Mouse (Mus musculus) intestine, embryonic 14.5 days (tissue): Measurements from ENCODE around the gene Prickle1. TPM values are rescaled to one million over a fixed set of nuclear protein-coding genes. Genes with fewer than 3 reads are reported as not detected.

Experiments
- ATAC-seq: fragments of 200-750 bp; cut with Nextera tagmentation; replicated peaks from 2 replicates; pipeline ENCODE4 v1.8.0; 2017; ENCODE audit warnings: low read depth, moderate number of reproducible peaks, moderate TSS enrichment, moderate library complexity; ENCODE audit not compliant: low FRiP score, low TSS enrichment
- DNase-seq: peaks from one replicate; pipeline ENCODE4 v3.0.0-alpha.2; 2018; ENCODE audit warnings: low spot score
- H3K27ac ChIP-seq: fragments of 300-500 bp; sonication (generic); 2 replicates; pipeline ENCODE4 v1.5.1; 2014; ENCODE audit warnings: low read depth, mild to moderate bottlenecking, control low read depth
- H3K27me3 ChIP-seq: fragments of 300-500 bp; sonication (generic); replicated peaks from 2 replicates; pipeline ENCODE4 v1.6.1; 2014; ENCODE audit warnings: low read length, control low read depth; ENCODE audit not compliant: control insufficient read depth, insufficient read depth
- H3K36me3 ChIP-seq: fragments of 300-500 bp; sonication (generic); 2 replicates; pipeline ENCODE4 v1.6.1; 2014; ENCODE audit warnings: low read length, control low read depth; ENCODE audit not compliant: control insufficient read depth, insufficient read depth
- H3K4me1 ChIP-seq: fragments of 300-500 bp; sonication (generic); replicated peaks from 2 replicates; pipeline ENCODE4 v1.6.1; 2014; ENCODE audit warnings: low read length, control low read depth, mixed read lengths; ENCODE audit not compliant: control insufficient read depth, insufficient read depth
- H3K4me2 ChIP-seq: fragments of 300-500 bp; sonication (generic); 2 replicates; pipeline ENCODE4 v1.6.1; 2014; ENCODE audit warnings: low read length
- H3K4me3 ChIP-seq: fragments of 300-500 bp; sonication (generic); 2 replicates; pipeline ENCODE4 v1.5.1; 2014; ENCODE audit warnings: low read depth, low read length, control low read depth, mixed read lengths
- H3K9ac ChIP-seq: fragments of 300-500 bp; sonication (generic); 2 replicates; pipeline ENCODE4 v1.6.1; 2014; ENCODE audit warnings: mild to moderate bottlenecking, low read length
- H3K9me3 ChIP-seq: fragments of 300-500 bp; sonication (generic); 2 replicates; pipeline ENCODE4 v1.6.1; 2016; ENCODE audit warnings: low read length, control low read depth; ENCODE audit not compliant: control insufficient read depth
- WGBS: fragments of 180-500 bp; shearing (Covaris S2); extraction: QIAGEN DNeasy Blood & Tissue Kit; methylation state at CpG from one replicate; pipeline ENCODE4 v1.1.7; 2014; 5-methylcytosine and 5-hydroxymethylcytosine counted together
- polyA plus RNA-seq: library from polyadenylated mRNA; unstranded; fragments of >200 nt; fragmentation: Nextera tagmentation; extraction: Ambion mirVana; gene quantifications from 2 replicates; pipeline ENCODE4 v1.2.1, GENCODE M21; 2014

Gene Prickle1
- 31.0 and 33.4 TPM in 2 replicates for polyA plus RNA-seq

DNA sequence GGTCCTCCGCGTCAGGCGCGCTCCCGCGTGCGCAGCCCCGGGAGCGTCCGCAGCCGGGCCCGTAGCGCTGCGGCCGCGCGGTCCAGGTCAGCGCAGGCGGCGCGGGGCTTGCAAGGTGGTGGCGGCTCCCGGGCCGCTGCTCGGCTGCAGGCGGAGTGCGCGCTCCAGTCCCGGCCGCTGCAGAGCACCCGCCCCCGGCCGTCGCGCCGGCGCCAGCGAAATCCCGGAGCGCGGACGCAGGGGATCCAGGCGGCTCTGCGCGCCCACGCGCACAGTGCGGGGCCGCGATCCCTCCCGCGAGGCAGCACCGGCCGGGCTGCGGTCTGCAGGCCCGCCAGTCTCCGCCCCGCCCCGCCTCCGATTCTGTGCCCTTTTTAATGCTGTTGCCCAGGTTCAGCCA, at the start of gene Prickle1:
Gene Prickle1, minus strand, starts transcription at position 146 of the 400 bp plus-strand sequence.
- peaks cover 46% of the 10 kb centered on the region for H3K4me1 ChIP-seq
- peak; percentile 92 for ATAC-seq

GRCm38 (mm10) chr15:93640221-93640620, 44.5 kb upstream of the Prickle1 start:
- WGBS, result 63% methylated on average over 2 of the region's 2 CpGs
- DNase-seq, result peak; percentile 36
- no peaks in the 10 kb centered on the region for H3K4me1 ChIP-seq
- H3K4me2 ChIP-seq, result no peak overlapping the region
- no peaks in the 10 kb centered on the region for H3K9me3 ChIP-seq
- ATAC-seq, result no peak
- H3K36me3 ChIP-seq, result no peaks in the 10 kb centered on the region
- no peak overlapping the region for H3K27ac ChIP-seq
- no peak overlapping the region for H3K9ac ChIP-seq
- H3K27me3 ChIP-seq, result no peaks in the 10 kb centered on the region
- no peak overlapping the region for H3K4me3 ChIP-seq

More for the DNA sequence above, at the start of gene Prickle1:
- H3K27ac ChIP-seq, result peak within 1 kb of the TSS; percentile 92
- no peaks in the 10 kb centered on the region for H3K36me3 ChIP-seq
- peak within 1 kb of the TSS; percentile 91 for H3K4me3 ChIP-seq
- H3K4me2 ChIP-seq, result peak within 1 kb of the TSS; percentile 88
- peak; percentile 91 for DNase-seq
- H3K27me3 ChIP-seq, result no peaks in the 10 kb centered on the region
- H3K9ac ChIP-seq, result peak within 1 kb of the TSS; percentile 97
- WGBS, result under 1% methylated on average over 60 of the region's 60 CpGs
- no peaks in the 10 kb centered on the region for H3K9me3 ChIP-seq

DNA sequence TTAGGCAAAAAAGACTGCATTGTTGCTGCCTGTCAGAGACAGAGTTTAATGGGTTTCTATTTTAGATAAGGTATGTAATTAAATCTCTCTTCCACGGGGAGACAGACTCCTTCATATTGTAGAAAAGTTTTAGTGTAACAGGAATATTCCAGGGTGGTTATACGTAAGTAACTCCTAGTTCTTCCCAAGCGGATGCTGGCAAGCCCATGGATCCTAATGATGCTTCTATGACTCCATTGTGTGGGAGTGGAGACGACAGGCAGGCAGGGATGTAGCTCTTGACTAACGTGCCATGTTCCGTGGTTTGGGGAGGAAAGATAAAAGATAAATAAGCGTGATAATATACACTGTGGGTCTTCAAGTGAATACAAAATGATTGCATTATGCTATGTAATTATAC, 41.3 kb upstream of the Prickle1 start:
- ATAC-seq, result no peak
- WGBS, result 70% methylated on average over 7 of the region's 7 CpGs

GRCm38 (mm10) chr15:93635603-93636002, 39.9 kb upstream of the Prickle1 start:
- Histone ChIP-seq H3K9me3 (no peaks in the 10 kb centered on the region), H3K27me3 (no peaks in the 10 kb centered on the region), H3K4me3 (no peak overlapping the region), H3K4me1 (no peaks in the 10 kb centered on the region), H3K4me2 (no peak overlapping the region), H3K36me3 (no peaks in the 10 kb centered on the region), H3K9ac (no peak overlapping the region), H3K27ac (no peak overlapping the region)
- WGBS, result 44% methylated on average over 4 of the region's 4 CpGs
- DNase-seq (peak; percentile 38), ATAC-seq (no peak)

More for the DNA sequence above, 41.3 kb upstream of the Prickle1 start:
- H3K27ac ChIP-seq, result no peak overlapping the region
- no peaks in the 10 kb centered on the region for H3K36me3 ChIP-seq
- H3K4me1 ChIP-seq, result no peaks in the 10 kb centered on the region
- no peak overlapping the region for H3K4me2 ChIP-seq
- H3K9me3 ChIP-seq, result no peaks in the 10 kb centered on the region
- H3K9ac ChIP-seq, result no peak overlapping the region
- no peak overlapping the region for H3K4me3 ChIP-seq
- DNase-seq, result peak; percentile 27
- H3K27me3 ChIP-seq, result no peaks in the 10 kb centered on the region

DNA sequence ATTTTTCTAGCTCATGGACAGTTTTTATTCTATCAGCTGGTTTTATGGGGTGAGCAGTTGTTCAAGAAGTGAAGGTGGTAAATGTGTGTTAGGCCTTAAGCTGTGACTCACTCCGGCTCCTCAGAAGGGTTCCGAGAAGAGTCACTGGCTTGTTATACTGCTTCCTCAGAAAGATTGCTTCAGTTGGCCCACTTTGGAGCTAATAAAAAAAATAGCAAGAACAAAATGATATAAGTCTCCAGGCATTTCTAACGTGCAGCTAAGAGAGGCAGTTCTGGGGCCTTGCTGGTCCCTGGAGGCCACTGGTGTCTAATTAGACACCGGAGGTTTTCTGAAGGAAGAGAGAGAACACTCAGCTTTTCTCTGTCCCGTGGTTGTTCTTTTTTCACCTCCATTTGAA, 38.8 kb upstream of the Prickle1 start:
- no peak for DNase-seq
- H3K9ac ChIP-seq, result no peak overlapping the region
- H3K4me2 ChIP-seq, result no peak overlapping the region
- H3K27ac ChIP-seq, result no peak overlapping the region
- no peak for ATAC-seq
- H3K4me1 ChIP-seq, result no peaks in the 10 kb centered on the region
- whole genome bisulfite sequencing, result 77% methylated on average over 5 of the region's 5 CpGs
- no peaks in the 10 kb centered on the region for H3K27me3 ChIP-seq
- H3K4me3 ChIP-seq, result no peak overlapping the region
- no peaks in the 10 kb centered on the region for H3K9me3 ChIP-seq
- no peaks in the 10 kb centered on the region for H3K36me3 ChIP-seq

- H3K4me2 ChIP-seq, result no peak overlapping the region
- no peak overlapping the region for H3K4me3 ChIP-seq
- H3K27ac ChIP-seq, result no peak overlapping the region
- H3K9ac ChIP-seq, result no peak overlapping the region
- ATAC-seq, result no peak
- H3K4me1 ChIP-seq, result no peaks in the 10 kb centered on the region; the same call in 1 of the 2 replicates
- H3K9me3 ChIP-seq, result no peaks in the 10 kb centered on the region
- no peaks in the 10 kb centered on the region for H3K36me3 ChIP-seq
- WGBS, result 65% methylated on average over 14 of the region's 14 CpGs
- H3K27me3 ChIP-seq, result no peaks in the 10 kb centered on the region
- peak; percentile 50 for DNase-seq
These were observed 34.4 kb upstream of the Prickle1 start for GRCm38 (mm10) chr15:93630001-93630541.

DNA sequence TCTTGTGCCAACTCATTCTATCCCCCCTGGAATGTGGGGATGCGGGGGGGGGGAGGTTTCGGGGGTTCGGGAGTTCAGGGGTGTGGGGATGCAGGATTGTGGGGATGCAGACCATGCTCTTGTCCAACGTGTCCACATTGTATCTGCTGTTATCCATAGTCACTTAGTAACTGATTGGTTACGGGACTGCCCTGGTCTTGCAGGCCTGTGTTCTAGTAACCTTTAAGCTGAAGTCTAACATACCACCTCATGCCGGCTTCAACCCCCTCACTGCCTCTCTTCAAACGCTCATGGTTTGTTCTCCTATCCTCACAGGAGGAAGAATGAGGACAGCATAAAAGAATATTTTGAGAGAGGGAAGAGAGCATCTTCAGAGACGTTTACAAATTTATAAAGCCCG, 33.5 kb upstream of the Prickle1 start:
- Histone ChIP-seq H3K9me3 (no peaks in the 10 kb centered on the region), H3K9ac (no peak overlapping the region), H3K27me3 (no peaks in the 10 kb centered on the region), H3K4me3 (no peak overlapping the region), H3K4me2 (no peak overlapping the region), H3K27ac (no peak overlapping the region), H3K36me3 (no peaks in the 10 kb centered on the region), H3K4me1 (no peaks in the 10 kb centered on the region; the same call in 1 of the 2 replicates)
- WGBS, result 88% methylated on average over 9 of the region's 9 CpGs
- ATAC-seq (no peak), DNase-seq (peak; percentile 38)

- Histone ChIP-seq H3K27me3 (no peaks in the 10 kb centered on the region), H3K27ac (no peak overlapping the region; the same call in 1 of the 2 replicates), H3K4me1 (no peaks in the 10 kb centered on the region; the same call in 1 of the 2 replicates), H3K36me3 (no peaks in the 10 kb centered on the region), H3K9ac (no peak overlapping the region), H3K9me3 (no peaks in the 10 kb centered on the region), H3K4me3 (no peak overlapping the region), H3K4me2 (no peak overlapping the region)
- ATAC-seq (no peak), DNase-seq (peak; percentile 51)
- 62% methylated on average over 21 of the region's 21 CpGs for WGBS
These were observed 32.4 kb upstream of the Prickle1 start for GRCm38 (mm10) chr15:93627836-93628797.
